Mouse (Mus musculus): ENCODE data around the gene Lcn4.

GRCm38 (mm10) chr2:26639838-26640830, 30.9 kb downstream of the Lcn4 start:
- TF ChIP-seq CTCF (conservative IDR thresholded peaks at IDR 0.05; ENCODE audit: low read length) (peak; percentile 80), POU5F1 (IDR thresholded peaks at IDR 0.05; ENCODE audit: borderline replicate concordance, low read length) (no peak)
